Mouse (Mus musculus): ENCODE data around the gene Phox2a.

GRCm38 (mm10) chr7:101770051-101770450 lies 48.1 kb upstream of the Phox2a start:
- TF ChIP-seq CTCF (IDR thresholded peaks at IDR 0.05; ENCODE audit: extremely low read depth, insufficient read depth, insufficient read length, insufficient replicate concordance) (no peak), POLR2A (IDR thresholded peaks at IDR 0.05; ENCODE audit: low read depth, low read length) (no peak)

Data from spleen, adult 2 months (tissue).